Mouse (Mus musculus) ES-Bruce4 (cell line): Measurements from ENCODE around the gene Yap1.

Source experiments
- CTCF ChIP-seq: IDR thresholded peaks from one replicate; pipeline ENCODE4 v1.8.1; 2011; ENCODE audit warnings: low read depth, low read length
- EP300 ChIP-seq: IDR thresholded peaks from 2 replicates; pipeline ENCODE4 v1.6.1; 2011; ENCODE audit warnings: low read depth, low read length; ENCODE audit not compliant: insufficient read depth

DNA sequence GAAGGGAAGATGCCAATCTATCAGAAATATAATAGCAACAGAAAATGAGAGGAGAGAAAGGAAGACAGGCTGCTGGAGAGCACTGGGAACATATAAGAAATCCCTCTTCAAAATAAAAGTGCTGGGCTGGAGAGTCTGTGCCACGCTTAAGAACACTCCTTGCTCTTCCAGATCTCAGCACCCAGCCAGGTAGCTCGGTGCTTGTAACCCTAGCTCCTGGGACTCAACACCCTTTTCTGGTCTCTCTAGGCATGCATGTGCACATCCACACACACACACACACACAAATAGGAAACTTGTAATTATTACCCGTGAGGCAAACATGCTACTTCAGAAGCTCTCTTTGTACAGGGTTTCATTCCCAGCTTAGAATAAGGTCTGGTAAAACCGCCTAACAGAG lies 30.7 kb upstream of the Yap1 start:
- no peak for TF ChIP-seq CTCF
- TF ChIP-seq EP300 = no peak
